Mouse (Mus musculus): ENCODE results near the gene Acot8. TPM values are rescaled to one million over a fixed set of nuclear protein-coding genes. Genes with fewer than 3 reads are reported as not detected.
A peak's percentile ranks its signal among the peaks of the same experiment; 100 is the strongest.

The Acot8 gene
- total RNA-seq, 2 experiments from 2014 or later = 10.1 to 26.4 TPM

DNA sequence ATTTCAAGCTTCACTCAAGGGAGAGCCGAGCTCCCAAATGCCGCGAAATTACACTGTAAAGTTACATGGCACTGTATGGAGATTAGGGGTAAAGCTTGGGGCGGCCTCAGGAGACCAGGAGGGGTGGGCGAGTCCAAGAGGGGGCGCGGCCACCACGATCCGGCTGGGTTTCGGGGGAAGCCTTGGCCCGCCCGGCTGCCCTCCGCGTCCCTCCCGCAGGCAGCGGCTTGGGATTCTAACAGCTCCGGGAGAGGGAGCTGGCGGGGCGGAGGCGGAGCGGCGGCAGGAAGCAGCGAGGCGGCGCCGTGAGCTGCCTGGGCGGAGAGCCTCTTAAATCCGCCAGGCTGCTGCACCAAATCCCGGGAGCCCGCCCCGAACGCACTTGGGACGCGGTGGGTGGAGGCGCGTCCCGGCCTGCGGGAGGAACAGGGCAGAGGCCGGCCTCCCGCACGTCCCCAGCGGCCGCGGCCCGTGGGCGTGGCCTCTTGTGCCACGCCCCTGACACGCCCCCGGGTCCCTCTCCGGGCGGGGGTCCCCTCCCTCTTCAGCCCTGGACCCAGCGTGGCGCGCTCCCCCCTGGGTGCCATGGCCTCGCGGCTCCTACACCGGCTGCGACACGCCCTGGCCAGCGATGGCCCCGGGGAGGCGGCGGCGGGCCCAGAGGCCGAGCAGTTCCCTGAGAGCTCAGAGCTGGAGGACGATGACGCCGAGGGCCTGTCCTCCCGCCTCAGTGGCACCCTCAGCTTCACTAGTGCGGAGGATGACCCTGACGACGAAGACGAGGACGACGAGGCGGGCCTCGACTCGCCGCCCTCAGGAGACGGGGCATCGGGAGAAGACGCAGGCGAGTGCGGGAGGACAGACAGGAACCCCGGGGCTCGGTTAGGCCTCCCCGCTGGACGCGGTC is 18.9 kb downstream of the Acot8 start, which contains the start of gene Snx21:
Snx21 (plus strand) TSS at position 343 of the 907 bp plus-strand sequence.
- ATAC-seq (replicated peaks; ENCODE audit: low FRiP score, low TSS enrichment, poor library complexity, severe bottlenecking) = peak; percentile 58

DNA sequence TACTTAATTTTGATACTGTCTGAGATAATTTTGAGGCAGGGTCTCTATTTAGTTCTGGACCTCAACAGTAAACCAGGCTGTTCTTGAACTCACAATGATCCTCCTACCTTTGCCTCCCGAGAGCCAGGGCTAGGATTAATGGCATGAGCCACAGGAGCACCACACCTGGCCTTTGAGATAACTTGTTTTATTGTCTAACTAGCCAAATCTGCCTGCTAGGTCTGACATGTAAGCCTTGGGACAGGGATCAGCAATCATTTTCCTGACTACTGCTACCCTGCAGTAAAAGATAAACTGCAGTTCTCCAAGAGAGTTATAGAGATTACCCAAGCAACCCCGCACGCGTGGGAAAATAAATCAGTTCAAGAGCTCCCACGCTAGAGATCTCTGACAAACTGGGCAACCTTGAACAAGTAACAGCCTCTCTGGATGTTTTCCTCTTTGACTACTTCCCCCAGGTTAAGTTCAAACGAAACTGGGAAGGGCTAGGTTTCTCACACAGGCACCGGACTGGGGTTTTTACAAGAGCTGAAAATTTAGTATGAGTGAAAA is 19.7 kb downstream of the Acot8 start:
- ATAC-seq (replicated peaks; ENCODE audit: low FRiP score, low TSS enrichment, poor library complexity, severe bottlenecking) = peak; percentile 48

DNA sequence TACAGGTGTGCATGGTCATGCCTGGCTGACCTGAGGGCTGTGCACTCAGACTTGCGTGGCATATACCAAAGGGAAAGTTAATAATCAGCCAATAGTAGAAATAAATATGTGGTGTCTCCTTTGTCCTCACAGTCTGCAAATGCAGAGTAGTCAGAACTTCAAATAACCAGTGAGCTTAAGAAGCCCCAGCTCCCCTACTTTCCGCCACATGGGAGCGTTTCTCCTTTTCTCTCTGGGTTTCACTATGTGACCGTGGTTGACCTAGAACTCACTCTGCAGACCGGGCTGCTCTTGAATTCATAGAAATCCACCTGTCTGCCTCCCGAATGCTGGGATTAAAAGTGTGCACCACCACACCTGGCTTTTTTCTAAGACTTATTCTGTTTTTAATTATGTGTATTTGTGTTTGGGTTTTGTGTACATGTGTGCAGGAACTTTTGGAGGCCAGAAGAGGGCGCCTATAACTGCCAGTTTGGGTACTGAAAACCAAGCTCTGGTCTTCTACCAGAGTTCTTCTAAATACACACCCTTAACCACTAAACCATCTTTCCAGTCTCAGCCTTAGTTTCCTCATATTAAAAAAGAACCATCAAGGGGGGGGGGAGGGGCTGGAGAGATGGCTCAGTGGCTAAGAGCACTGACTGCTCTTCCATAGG is 20.6 kb downstream of the Acot8 start:
- no peak for ATAC-seq (replicated peaks; ENCODE audit: low FRiP score, low TSS enrichment, poor library complexity, severe bottlenecking)

DNA sequence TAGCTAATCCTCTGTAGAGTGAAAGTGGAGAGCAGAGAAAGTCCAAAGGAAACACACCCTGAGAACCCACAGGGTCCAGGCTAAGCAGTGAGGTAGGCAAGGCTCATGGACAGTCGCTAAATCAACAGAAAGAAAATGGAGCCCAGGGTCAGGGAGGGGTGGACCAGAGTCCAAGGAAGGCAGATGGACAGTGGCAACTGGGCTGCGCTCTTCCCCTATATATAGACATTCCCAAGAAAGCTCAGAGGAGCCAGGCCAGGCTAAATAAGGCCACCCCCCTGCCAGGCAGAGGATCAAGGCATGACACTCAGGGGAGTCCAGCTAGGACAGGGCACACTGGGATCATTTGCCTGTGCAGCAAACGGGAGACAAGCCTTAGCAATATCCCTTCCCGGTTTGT is 22.8 kb downstream of the Acot8 start:
- ATAC-seq (replicated peaks; ENCODE audit: low FRiP score, low TSS enrichment, poor library complexity, severe bottlenecking) = no peak

DNA sequence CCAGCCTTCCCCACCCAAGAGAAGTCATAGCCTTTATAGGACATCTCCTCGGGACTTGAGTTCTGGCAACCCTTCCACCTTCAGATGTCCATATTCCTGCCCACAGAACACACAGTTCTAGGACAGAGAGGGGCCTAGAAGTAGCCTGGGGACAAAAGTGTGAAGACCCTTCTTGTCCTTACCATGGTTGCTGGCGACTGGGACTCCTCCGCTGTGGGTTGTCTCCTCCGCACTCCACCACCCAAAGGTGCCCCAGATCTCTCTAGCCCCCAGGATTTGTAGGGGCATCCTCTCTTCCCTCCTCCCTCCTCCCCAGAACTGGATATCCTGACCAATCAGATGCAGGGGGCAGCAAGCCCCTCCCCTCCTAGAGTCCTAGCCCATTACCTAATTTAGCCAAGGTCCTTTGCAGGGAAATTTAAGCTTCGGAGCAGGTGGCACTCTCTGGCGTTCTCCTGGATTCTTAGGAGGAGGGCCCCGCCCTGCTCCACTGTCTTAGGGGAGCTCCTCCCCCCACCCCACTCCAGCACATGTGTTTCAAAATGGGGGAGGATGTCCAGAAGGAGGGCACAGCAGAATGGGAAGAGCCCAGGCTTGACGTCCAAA is 25.1 kb downstream of the Acot8 start, which contains the start of gene Tnnc2:
Tnnc2 (minus strand) TSS at position 487 of the 606 bp plus-strand sequence.
- no peak for ATAC-seq (replicated peaks; ENCODE audit: low FRiP score, low TSS enrichment, poor library complexity, severe bottlenecking)

DNA sequence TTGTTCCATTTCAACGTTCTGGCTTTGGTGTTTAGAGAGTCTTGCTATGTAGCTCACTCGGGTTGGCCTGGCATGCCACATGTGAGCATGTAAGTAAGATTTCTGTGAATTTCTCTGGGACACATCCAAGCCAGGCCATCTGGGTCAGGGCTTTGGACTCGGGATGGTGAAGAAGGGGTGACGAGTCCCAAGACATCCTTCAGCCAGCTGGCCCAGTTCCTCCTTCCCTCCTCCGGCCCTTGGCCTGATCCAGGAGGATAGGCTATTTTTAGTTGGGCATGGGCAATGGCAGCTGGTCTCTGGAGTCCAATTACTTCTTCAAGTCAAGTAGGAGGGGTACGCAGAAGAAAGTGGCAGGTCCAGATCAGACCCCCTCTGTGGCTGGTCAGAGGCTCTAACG is 25.9 kb downstream of the Acot8 start:
- no peak for ATAC-seq (replicated peaks; ENCODE audit: low FRiP score, low TSS enrichment, poor library complexity, severe bottlenecking)

DNA sequence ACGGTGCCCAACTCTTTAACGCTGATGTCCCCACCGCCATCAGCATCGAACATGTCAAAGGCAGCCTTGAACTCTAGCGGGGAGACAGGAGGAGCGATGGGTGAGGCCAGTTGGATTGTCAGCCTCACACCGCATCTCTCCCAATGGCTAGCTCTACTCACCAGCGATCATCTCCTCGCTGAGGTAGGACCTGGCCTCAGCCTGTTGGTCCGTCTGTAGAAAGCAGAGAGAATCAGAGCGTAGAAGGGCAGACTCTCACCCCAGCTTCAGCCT is 26.7 kb downstream of the Acot8 start:
- ATAC-seq (replicated peaks; ENCODE audit: low FRiP score, low TSS enrichment, poor library complexity, severe bottlenecking) = no peak

DNA sequence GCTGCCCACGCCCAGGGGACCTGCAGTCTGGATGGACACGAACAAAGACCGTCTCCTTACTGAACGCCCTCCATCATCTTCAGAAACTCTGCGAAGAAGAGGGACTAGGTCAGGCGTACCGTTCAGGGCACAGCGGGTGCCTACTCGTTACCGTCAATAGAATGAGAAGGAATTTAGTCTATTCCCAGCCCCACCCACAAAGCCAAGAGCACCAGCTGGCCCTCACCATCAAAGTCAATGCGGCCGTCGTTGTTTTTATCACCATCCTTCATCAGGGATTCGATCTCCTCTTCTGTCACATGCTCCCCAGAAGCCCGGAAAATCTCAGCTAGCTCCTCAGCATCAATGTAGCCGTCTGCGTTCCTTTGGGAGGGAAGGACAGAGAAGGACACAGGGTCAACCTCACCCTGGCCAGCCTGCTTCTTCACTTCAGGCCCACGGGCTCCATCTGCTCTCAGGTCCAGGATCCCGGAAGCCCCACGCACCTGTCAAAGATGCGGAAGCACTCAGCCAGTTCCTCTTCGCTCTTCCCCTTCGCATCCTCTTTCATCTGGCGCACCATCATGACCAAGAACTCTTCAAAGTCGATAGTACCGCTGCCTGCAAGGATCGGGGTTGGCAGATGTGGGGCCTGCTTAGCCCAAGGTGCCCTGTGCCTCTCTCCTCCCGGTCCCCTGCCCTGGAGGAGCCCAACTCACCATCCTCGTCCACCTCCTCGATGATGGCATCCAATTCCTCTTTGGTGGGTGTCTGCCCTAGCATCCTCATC is 27.3 kb downstream of the Acot8 start:
- no peak for ATAC-seq (replicated peaks; ENCODE audit: low FRiP score, low TSS enrichment, poor library complexity, severe bottlenecking)

DNA sequence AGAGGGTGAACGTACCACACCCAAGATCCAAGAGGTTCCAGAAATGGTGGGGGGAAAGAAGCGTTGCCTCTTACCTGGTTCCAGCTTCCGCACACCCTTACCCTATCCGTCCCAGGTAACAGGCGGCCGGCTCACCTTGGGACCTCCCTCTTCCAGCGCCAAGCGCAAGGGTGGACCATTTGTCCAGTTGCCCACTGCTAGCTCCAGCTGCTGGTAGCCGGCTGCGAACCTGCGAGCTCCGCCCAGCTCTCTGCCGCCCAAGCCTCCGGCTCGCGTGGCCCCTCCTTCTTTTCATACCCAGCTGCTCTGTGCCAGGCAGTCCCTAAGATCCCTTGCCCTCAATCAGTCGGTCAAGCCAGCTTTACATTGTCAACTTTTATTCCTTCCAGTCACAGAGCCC is 27.9 kb downstream of the Acot8 start:
- ATAC-seq (replicated peaks; ENCODE audit: low FRiP score, low TSS enrichment, poor library complexity, severe bottlenecking) = no peak

DNA sequence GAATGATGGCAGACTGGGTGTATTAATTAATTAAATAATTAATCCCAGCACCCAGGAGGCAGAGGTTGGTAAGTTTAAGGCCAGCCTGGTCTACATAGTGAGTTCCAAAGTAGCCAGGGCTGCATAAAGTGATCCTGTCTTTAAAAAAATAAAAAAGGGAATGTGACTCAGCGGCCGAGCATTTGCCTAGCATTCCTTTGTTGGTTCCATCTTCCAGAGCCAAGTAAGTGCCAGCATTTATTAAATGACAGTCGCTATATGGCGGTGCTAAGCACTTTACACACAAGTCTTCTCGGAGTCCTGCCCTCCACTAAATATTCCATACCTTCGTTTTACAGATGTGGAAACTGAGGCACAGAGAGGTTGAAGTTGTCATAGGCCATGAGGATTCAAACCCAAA is 28.6 kb downstream of the Acot8 start:
- no peak for ATAC-seq (replicated peaks; ENCODE audit: low FRiP score, low TSS enrichment, poor library complexity, severe bottlenecking)

DNA sequence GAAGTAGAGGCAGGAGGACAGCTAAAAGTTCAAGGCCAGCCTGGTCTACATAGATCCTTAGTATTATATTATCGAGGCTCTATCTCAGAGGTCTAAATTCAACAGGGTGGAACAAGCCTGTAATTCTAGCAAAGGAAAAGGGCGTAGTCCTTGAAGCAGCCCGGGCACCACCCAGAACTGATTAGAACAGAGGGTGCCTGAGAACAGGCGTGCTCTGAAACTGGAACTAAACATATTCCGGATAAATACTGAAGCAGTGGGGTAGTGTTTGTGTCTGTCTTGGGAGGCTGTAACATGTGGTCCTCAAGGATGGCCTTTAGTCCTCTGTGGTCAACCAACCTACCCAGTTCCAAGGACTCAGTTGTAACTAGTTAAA is 30.7 kb downstream of the Acot8 start:
- ATAC-seq (replicated peaks; ENCODE audit: low FRiP score, low TSS enrichment, poor library complexity, severe bottlenecking) = peak; percentile 57

DNA sequence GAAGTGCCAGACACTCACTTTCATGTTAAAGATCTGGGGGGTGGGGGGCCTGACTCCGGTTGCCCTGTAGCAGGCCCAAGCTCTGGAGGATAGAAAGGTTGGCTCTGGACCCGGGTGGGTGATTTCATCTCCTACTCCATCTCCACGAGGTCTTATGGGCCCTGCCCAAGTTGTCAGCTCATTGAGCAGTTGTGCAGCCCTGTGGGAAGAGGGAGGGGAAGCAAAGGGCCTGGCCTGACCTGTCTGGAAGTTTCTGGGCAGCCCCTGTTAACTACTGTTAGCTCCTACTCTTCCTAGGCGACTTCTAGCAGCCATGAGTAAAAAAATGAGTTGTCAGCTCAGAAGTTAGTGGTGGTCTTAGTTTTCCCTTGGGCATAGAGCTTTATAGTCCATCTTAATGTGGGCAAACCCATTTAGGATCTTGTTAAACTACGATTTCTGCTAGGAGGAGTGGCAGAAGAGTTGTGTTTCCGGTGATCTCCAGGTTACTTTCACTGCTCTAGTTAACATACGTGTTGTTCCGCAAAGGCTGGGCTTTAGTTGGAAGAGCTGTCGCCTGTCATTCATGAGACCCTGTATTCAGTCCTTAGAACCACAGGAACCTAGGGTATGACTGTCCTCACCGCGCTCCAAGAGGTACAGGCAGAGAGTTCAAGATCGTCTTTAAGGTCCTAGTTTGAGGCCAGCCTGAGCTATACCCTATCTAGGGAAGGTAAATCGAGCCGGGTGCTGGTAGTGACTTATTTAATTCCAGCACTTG is 31.3 kb downstream of the Acot8 start:
- 0 out of 2 replicates have a peak, but pooled peaks have one; percentile 0 for ATAC-seq (replicated peaks; ENCODE audit: low FRiP score, low TSS enrichment, poor library complexity, severe bottlenecking)

DNA sequence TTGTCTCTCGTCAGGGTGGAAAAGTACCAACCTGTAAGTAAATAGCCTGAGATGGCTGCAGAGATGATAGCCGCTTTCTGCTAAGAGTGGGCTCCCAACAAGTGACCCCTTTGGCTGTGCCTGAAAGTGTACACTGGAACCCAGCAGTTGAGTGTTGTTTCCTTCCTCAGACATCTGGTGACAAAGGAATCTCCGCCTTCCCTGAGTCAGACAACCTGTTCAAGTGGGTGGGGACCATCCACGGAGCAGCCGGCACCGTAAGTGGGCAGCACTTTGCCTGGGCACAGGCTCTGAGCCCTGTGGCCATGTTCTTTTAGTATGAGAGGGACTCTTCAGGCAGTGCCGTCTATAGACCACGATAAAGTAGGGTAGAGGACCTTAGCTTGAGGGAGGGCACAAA is 33.6 kb downstream of the Acot8 start:
- no peak for ATAC-seq (replicated peaks; ENCODE audit: low FRiP score, low TSS enrichment, poor library complexity, severe bottlenecking)

DNA sequence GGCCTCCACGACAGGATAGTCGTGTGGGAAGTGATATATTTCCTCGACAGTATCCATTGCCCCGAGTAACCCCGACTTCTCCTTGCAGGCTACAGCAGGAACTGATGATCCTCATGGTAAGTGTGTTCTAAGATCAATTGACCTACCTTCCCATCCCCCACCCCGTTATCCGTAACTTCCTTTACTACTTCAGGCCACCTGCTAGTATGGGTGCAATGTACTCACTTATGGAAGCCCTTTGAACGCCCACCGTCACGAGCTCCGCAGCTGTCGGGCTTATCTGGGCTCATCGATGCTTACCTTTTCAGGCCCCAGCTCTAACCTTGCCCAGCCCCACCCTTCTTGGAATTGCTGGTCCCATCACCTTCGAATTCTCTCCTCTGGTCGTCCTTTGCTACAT is 34.4 kb downstream of the Acot8 start:
- ATAC-seq (replicated peaks; ENCODE audit: low FRiP score, low TSS enrichment, poor library complexity, severe bottlenecking) = no peak

DNA sequence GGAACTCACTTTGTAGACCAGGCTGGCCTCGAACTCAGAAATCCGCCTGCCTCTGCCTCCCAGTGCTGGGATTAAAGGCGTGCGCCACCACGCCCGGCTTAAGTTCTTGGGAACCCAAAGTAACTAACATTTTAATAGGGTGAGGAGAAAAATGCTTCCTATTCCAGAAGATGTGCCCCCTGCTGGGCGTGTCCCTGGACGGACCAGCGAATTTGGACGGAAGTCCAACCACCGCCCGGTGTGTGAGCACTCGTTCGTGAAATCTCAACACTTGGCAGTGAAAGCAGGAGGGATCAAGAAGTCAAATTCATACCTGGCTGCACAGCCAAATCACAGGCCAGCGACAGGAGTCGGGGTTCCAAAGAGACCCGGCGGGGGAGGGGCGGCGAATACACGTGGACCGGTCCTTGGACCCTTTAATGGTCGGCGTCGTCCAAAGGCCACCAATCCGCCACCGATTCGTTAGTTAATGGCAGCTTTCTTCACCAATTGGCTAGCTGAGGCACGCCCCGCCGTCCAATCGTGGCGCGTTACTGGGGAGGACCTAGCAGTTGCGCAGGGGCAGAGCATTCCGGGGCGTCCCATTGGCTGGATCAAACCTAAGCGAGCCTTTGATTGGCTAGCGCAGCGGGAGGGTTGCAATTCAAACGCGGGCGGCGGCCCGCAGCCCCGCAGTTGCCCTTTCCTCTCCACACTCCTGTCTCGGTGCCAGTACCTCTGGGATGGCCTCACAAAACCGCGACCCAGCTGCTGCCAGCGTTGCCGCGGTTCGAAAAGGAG is 35.2 kb downstream of the Acot8 start, which contains the start of gene Ube2c:
Ube2c (plus strand) TSS at position 641 of the 780 bp plus-strand sequence.
- peak; percentile 96 for ATAC-seq (replicated peaks; ENCODE audit: low FRiP score, low TSS enrichment, poor library complexity, severe bottlenecking)

DNA sequence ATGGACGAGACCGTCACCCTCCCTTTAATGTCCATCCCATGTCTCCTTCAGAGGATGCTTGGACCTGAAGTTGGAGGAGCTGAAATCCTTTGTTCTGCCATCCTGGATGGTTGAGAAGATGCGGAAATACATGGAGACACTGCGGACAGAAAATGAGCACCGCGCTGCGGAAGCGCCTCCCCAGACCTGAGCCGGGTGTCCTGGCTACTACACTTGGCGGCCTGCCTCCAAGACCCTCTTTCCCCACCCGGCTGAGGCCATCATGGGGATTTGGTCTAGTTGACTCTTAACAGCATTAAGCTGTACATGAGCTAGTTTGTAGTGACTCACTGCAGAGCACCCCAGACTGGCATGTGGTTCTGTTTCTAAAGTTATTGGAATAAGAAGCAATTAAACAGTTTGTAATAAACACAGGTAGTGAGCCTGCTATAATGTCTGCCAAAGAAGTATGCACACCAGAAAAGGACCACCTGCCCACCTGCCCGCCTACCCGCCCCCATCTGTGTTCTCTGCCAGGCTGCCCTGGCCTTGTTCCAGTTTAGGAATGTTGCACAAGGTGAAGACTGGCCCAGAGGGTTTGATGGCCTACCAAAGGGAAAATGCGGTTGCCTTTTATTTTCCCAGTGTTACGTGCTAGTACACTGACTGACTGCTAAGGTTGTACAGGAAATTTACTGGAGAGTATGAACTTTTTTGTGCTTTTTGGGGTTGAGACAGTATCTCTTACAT is 36.7 kb downstream of the Acot8 start:
- no peak for ATAC-seq (replicated peaks; ENCODE audit: low FRiP score, low TSS enrichment, poor library complexity, severe bottlenecking)

DNA sequence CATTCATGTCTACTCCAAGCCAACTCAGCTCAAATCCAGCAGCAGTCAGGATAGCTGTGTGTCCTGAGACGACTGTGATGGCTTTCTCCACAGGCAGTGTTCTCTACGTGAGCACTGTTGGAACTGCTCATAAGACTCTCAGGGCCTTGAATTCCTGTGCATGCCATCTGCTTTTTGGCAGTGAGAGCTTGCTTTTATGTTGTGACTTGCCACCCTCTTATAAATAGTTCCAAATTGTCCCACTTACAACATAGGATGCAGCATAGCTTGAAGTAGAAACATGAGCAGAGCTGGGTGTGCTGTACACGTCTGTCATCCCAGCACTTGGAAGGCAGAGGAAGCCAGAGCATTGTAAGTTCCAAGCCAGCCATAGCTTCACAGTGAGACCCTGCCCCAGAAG is 38.8 kb downstream of the Acot8 start:
- no peak for ATAC-seq (replicated peaks; ENCODE audit: low FRiP score, low TSS enrichment, poor library complexity, severe bottlenecking)
